Mouse (Mus musculus) layer of hippocampus, postnatal 14 days (tissue): ENCODE results near the gene Ephb1. TPM values are rescaled to one million over a fixed set of nuclear protein-coding genes. Genes with fewer than 3 reads are reported as not detected.

Experiments used
- DNase-seq, 2 experiments: peaks; one replicate each; pipeline ENCODE4 v3.0.0; 2021 to 2022; ENCODE audit warnings: low spot score in 2 of 2, mixed read lengths in 1 of 2
- total RNA-seq, 2 experiments: library from RNA; stranded (reverse); gene quantifications; 2 replicates each; pipeline ENCODE4 v1.2.3; 2021

Gene Ephb1
- total RNA-seq, 2 experiments from 2014 or later, result 46.2 to 48.5 TPM

DNA sequence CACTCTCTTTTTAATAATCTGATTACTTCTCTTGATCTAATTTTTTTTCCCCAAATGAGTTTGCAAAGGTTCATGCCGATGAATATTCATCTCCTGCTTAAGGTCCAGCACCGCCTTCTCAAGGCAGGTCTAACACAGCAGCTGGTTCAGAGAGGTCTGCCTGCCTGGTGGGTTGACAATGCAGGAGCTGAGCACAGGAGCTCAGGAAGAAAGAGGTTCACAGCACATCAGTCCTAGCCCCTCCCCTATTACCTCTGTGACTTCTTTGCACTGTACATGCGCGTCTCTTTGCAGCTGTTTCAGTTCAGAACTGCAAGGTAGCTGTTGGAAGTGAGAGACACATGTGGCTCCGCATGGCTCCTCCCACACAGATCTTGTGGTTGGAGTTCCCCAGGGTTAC is 281.1 kb downstream of the Ephb1 start:
- DNase-seq, result no peak

DNA sequence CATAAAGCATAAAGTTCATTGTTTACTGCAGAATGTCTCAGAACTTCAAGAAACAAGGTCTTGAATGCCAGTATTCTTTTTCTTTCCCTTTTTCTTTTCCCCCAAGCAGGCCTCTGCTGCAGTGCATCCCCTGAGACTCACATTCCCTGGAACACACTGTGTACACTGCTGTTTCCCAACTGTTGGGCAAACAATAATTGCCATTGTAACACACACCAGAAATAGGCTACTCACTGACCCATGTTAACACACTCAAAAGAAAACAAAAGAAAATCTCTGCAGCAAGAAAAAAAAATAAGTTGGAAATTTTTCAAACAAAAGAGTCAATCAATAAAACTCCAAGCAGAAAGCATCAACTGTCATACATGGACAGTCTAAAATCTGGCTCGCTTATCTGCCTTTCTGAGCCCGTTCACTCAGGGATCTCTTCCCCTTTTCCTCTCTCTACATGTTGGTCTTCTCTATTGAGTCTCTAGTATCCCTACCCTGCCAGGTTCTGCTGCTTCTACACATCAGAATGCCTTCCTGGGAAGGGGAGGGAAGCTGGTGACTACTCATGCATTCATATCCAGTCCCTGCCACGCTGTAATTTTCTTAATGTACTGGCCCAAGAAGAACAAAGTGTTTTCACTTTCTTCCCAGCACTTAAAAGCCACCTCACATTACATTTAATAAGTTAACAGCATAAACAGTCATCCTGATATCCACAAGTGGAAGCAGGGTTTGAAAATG is 285.2 kb downstream of the Ephb1 start:
- DNase-seq, result no peak

GRCm38 (mm10) chr9:102066601-102067000 is 287.9 kb downstream of the Ephb1 start:
- no peak for DNase-seq

- no peak for DNase-seq
These were observed 308.6 kb downstream of the Ephb1 start for GRCm38 (mm10) chr9:102045886-102046285.

DNA sequence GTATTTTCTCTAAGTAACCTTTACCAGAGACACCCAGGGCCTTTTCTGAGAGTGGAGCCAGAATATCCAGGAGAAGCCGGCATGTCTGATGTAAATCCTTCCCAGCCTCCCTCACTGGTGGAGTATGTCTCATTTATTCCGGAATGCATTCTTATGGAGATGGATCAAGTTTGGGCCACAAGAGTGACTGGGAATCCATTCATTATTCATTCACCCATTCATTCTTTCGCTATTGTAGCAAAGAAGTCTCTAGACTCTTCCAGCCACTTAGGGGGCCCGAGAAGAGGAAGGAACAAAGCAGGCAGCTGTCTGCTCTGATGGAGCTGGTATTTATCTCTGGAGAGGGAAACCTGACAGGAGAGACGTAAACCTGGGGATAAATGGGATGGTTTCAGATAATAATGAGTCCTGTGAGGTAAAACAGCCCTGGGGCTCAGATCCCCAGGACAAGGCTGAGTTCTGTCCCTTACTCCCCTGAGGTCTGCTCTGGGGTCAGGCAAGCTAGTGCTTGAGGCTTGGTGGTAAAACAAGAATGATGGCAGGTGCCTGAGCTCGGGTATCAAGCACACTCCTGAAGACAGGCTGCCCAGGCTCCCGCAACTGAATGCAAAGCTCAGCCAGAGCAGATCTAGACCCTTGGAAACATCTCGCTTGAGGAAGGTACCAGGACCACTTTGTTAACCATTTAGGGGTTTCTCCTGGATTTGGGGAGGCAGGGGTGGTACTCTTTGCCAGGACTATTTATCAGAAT is 309.2 kb downstream of the Ephb1 start:
- no peak for DNase-seq

DNA sequence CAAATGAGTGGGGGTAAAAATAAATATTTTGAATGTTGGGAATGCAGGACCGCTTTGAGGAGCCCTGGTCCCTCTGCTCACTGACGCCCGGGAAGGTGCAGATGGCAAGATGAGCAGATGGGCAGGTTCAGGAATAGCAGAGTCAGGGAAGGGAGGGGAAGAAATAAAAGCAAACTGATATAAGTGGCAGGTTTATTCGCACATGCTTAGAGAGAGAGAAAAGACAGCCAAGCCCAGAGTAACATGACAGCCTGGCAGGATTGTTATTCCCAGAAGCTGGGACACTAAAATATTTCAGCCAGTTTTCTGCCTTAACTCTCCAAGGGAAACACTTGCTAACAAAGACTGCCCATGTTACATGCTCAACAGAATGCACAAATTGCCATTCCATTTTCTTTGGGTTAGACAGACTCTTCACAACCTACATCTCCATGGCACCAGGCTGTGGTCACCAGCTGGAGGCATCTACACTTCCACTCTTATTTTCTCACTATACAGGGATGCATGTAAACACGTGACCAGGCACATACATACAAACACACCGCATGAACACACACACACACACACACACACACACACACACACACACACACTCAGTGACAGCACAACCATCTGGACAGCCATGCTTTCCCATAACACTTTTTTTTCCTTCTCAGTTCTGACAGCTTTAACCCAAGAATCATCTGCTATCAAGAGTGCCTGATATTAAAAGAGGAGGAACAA is 315.3 kb downstream of the Ephb1 start:
- DNase-seq, result peak; percentile 20 to 28

- no peak for DNase-seq
These were observed 318.4 kb downstream of the Ephb1 start for GRCm38 (mm10) chr9:102036132-102036531.

GRCm38 (mm10) chr9:102033231-102033630 is 321.3 kb downstream of the Ephb1 start:
- no peak for DNase-seq

GRCm38 (mm10) chr9:102032376-102032775 is 322.1 kb downstream of the Ephb1 start:
- no peak for DNase-seq

DNA sequence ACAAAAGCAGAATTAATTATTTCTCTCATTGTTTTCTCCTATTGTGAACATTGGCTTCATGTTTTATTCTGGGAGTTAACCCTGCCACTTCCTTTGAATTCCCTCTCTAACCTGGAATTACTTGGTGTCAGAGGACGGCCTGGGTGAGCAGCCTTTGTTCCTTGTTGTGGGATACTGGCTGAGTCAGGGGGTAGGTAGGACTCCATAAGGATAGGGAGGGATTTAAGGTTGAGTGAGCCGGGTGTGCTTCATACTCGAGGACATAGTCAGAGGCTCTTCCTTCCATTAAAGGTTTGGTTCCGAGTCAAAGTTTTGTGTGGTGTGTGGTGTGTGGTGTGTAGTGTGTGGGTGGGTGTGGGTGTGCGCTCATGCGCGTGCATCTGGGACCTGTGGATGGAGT is 324.8 kb downstream of the Ephb1 start:
- DNase-seq, result no peak

- DNase-seq, result no peak
These were observed 328.4 kb downstream of the Ephb1 start for GRCm38 (mm10) chr9:102026136-102026535.

DNA sequence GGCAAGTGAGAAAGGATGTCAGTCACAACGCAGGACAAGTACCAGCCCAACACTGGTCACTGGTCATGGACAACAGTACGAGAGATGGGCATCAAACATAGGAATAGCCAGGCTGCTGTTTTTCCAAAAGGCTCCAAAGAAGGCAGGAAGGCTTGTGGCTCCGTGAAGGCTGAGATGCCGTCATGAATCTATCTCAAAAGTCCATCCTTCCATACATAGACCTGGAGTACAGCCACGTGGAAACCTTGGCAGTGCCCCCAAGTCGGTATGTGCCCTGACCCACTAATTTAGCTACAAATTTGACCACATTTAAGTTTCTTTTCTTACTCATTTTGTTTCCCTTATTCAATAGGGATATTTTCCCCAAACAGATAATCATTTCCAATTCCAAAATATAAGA is 329.4 kb downstream of the Ephb1 start:
- no peak for DNase-seq

GRCm38 (mm10) chr9:102015516-102015915 is 339.0 kb downstream of the Ephb1 start:
- no peak for DNase-seq

DNA sequence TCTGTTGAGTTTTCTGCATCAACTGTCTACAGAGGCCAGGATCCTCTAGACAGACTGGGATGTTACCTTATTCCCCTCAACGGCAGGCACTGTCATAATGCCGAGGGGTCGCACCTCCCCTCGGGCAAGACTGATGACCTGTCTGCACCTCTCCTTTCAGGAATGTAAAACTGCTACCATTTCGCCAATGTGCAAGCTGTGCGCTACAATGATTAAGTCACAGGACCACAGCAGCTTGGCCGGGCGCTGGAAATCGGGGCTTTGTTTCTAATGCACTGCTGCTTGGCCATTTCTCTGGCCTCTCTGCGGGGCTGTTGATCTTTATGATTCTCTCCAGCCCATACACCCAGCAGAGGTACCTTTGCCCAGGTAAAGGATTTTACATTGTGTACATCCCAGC is 346.8 kb downstream of the Ephb1 start:
- no peak for DNase-seq

GRCm38 (mm10) chr9:102006539-102006938 is 348.0 kb downstream of the Ephb1 start:
- no peak for DNase-seq

GRCm38 (mm10) chr9:102002920-102003319 is 351.6 kb downstream of the Ephb1 start:
- no peak for DNase-seq

GRCm38 (mm10) chr9:102002186-102002585 is 352.3 kb downstream of the Ephb1 start:
- DNase-seq, result no peak

DNA sequence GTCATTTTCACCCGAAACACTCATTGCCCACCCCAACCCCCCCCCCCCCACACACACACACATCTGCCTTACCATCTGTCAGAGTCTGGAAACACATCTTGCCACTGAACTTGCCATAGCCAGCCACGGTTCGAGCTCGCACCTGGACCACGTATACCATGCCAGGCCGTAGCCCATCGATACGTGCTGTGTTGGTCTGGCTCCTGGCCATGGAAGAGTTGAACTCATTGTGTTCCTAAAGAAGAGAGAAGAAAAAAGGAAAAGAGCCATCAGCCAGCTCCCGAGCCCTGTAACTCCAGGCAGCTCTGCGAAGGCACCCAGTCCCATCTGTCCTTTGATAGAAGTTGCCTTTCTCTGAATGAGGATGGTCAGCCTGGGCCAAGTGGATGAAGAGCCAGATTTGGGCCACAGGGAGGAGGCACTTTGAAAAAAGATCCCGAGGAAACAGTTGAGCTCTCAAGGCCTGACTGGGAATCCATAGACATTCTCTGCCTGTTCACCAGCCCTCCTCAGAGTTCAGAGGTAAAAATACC is 352.8 kb downstream of the Ephb1 start:
- no peak for DNase-seq

- DNase-seq, result no peak
These were observed 354.8 kb downstream of the Ephb1 start for GRCm38 (mm10) chr9:101999690-102000089.

GRCm38 (mm10) chr9:101996771-101997500 is 357.6 kb downstream of the Ephb1 start:
- DNase-seq, result no peak

DNA sequence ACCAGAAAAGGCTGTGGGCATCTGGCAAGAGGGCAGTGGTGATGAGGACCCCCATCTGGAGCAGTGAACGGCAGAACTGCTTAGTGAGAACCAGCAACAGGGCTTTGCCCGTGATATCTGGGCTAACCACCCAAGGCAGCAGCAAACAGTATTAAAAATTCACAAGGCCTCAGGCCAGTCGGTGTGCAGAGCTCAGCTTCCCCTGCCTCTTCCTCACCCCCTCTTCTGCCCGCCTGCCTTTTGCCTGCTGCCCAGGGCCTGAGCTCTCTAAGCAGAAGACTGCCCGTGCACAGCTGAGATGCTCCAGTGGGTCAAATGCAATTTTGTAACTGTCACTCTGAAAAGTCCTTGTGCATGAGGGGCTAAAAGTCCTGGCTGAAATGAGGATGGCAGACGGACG is 358.3 kb downstream of the Ephb1 start:
- DNase-seq, result no peak
